Mouse (Mus musculus): ENCODE measurements around the gene Qars.

Qars gene

DNA sequence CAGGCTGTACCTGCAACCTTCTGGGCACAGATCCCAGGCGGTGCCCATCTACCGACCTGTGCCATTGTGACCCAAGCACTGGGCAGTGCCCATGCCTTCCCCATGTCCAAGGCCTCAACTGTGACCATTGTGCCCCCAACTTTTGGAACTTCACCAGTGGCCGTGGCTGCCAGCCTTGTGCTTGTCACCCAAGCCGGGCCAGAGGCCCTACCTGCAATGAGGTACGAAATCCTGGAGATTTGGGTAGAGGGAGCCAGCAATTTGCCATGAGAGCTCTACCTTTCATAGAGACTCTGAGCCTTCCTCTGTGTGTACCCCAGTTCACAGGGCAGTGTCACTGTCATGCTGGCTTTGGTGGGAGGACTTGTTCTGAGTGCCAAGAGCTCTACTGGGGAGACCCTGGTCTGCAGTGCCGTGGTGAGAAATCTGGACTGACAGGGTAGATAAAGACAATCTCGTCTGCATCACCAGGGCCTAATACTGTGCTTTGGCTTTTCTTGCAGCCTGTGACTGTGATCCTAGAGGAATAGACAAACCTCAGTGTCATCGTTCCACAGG lies 20.5 kb upstream of the Qars start:
- no peak for DNase-seq (ENCODE audit: low spot score in 2 of 2)

DNA sequence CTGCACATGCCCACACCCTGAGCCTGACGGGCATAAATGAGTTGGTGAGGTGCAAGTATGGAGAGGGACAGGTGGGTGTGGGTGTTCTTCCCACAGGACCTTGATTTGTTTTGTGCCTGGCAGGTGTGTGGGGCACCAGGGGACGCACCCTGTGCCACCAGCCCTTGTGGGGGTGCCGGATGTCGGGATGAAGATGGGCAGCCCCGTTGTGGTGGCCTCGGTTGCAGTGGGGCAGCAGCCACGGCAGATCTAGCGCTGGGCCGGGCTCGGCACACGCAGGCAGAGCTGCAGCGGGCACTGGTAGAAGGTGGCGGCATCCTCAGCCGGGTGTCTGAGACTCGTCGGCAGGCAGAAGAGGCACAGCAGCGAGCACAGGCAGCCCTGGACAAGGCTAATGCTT lies 19.1 kb upstream of the Qars start:
- no peak for DNase-seq (ENCODE audit: low spot score in 2 of 2)

DNA sequence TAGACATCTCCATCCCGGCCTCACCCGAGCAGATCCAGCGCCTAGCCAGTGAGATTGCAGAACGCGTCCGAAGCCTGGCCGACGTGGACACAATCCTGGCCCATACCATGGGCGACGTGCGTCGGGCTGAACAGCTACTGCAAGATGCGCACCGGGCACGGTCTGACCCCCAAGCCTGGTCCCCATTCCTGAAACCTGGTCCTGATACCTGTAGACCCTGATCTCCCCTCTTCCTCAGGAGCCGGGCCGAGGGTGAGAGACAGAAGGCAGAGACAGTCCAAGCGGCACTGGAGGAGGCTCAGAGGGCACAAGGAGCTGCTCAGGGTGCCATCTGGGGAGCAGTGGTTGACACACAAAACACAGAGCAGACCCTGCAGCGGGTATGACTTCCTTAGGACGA lies 18.3 kb upstream of the Qars start:
- no peak for DNase-seq (ENCODE audit: low spot score in 2 of 2)

DNA sequence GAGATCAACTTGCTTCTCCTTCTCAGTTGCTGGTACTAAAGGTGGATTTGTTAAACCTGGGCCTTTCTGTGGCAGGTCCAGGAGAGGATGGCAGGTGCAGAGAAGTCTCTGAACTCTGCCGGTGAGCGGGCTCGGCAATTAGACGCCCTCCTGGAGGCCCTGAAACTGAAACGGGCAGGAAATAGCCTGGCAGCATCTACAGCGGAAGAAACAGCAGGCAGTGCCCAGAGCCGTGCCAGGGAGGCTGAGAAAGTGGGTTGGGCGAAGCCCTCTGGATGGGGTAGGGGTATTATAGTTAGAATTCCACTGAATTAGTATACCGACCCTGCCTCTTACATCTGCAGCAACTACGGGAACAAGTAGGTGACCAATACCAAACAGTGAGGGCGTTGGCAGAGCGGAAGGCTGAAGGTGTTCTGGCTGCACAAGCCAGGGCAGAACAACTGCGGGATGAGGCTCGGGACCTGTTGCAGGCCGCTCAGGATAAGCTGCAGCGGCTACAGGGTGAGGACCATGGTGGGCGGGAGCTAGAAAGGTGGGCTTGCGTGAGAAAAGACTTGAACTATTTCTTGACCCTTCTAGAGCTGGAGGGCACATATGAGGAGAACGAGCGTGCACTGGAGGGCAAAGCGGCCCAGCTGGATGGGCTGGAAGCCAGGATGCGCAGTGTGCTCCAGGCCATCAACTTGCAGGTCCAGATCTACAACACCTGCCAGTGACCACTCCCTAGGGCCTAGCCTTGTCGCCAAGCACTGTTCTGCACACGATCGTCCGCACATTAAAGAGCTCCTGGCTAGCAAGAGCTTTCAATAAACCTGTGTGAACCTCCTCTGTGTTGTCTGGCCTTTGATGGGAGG lies 17.6 kb upstream of the Qars start:
- DNase-seq (ENCODE audit: low spot score in 2 of 2): no peak

DNA sequence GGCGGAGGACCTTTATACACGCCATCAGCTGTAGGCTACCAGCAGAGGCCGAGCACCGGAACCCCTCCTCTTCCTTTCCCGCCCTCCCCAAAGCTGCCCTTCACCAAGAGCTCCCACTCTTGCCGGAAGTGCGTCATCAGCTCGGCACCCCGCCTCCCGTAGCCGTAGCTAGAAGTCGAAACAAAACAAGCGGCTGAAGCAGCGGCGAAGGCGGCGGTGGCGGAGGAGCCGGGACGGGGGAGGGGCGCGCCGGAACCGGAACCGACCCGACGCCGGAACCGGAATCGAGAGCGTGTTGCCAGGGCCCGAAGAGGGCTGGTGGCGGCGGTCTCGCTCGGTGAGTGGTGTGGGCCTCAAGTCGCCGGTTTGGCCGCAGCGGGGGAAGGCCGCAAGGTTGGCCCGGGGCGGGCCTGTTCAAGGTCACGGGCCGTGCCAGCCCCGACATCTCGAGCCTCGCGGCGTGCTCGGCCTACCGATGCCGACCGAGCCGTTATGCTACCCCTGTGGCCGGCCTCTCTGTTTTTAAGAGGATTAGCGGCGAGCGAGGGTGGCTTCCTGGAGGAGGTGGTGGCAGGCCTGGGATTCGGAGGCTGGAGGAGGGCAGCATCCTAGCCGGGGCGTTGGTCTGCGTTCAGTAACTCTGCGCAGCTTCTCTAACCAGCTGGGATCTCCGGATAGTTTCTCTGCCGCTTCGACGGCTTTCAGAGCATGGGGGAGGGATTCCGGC lies 16.8 kb upstream of the Qars start, which contains the start of gene Usp19:
Gene Usp19 (plus strand): TSS at position 44 of the 727 bp plus-strand sequence.
- peak; percentile 73 to 90 for DNase-seq (ENCODE audit: low spot score in 2 of 2)

DNA sequence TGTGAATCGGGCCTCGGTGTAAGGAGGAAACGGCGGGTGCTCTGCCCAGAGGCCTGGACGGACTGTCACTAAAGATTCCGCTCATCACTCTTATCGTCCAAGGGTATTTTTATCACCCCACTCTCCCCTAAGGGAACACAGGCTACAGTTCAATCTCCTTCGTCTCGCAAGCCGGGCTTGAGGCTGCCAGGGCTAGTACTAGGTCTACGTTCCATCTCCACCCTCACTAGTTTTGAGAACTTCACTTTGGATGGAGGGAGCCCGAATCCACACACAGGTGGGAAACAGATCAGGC lies 16.3 kb upstream of the Qars start:
- no peak for DNase-seq (ENCODE audit: low spot score in 2 of 2)

DNA sequence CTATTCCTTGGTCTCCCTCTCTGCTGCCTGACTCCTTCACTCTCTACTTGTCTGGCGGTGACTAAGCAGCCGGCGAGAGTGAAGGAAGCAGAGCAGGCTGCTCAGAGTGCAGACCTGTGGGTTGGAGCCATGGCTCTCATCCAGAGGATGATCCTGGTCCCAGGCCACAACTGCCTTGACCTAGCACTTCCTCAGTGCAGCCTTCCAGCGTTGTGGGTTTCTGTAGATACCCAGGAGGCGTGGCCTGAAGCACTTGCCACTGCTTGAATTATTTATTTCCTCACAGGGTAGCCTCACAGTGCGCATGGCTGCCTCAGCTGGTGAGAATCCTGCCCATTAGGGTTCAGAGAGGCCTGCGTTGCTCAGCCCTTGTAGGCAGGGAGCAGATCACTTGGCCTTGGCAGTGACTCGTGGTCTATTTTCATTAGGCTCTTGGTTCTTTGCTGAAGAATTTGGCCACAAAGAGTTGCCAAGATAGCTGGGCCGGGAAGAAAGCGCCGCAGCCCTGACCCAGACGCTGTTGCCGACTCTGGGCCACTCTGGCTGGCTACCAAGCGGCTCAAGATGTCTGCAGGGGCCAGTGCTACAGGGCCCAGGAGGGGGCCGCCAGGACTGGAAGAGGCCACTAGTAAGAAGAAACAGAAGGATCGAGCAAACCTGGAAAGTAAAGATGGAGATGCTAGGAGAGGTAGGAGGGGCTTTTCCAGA lies 15.3 kb upstream of the Qars start:
- DNase-seq (ENCODE audit: low spot score in 2 of 2): no peak

DNA sequence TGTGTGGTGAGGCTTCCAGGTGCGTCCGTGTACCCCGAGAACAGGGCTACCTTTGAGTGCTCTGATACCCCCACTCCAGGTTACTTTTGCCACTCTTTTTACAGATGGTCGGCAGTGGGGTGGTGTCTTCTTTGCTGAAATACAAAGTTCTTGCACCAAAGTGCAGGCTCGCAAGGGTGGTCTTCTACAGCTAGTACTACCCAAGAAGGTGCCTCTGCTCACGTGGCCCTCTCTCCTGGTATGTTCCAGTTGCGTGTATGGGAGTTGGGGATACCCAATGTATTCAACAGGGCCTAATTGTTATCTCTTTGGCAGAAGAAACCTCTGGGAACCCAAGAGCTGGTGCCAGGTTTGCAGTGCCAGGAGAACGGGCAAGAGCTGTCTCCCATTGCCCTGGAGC lies 14.3 kb upstream of the Qars start:
- no peak for DNase-seq (ENCODE audit: low spot score in 2 of 2)

DNA sequence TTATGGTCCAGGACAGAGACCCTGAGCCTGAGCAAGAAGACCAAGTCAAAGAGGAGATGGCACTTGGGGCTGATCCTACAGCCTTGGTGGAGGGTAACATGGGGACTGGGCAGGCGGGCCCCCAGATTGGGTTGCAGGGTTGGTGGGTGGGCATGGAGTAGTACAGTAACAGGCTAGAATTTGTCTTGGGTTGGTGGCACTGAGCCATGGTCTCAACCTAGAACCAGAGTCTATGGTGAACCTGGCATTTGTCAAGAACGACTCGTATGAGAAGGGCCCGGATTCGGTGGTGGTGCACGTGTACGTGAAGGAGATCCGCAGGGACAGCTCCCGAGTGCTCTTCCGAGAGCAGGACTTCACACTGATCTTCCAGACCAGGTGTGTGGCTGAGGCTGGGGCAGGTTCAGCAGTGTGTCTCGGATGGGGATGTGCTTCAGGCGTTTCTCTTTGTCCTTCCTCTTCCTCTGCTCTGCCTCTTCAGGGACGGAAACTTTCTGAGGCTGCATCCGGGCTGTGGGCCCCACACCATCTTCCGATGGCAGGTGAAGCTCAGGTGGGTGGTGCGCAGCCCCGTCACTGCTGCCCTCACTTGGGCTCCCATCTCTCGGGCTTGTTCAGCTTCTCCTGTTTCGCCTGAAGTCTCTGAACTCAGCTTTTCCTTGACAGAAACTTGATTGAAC lies 13.2 kb upstream of the Qars start:
- no peak for DNase-seq (ENCODE audit: low spot score in 2 of 2)

DNA sequence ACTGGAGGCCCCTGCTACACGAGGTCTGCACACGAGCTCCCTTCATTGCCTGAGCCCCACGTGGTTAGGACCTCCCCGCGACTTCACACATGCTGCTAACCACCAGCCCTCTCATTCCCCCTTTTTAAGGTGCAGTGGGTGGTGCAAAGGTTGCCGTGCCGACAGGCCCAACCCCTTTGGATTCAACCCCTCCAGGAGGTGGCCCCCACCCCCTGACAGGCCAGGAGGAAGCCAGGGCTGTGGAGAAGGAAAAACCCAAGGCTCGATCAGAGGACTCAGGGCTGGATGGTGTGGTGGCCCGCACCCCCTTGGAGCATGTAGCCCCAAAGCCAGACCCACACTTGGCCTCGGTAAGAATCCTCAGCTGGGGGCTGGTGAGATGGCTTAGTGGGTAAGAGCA lies 12.6 kb upstream of the Qars start:
- DNase-seq (ENCODE audit: low spot score in 2 of 2): no peak

DNA sequence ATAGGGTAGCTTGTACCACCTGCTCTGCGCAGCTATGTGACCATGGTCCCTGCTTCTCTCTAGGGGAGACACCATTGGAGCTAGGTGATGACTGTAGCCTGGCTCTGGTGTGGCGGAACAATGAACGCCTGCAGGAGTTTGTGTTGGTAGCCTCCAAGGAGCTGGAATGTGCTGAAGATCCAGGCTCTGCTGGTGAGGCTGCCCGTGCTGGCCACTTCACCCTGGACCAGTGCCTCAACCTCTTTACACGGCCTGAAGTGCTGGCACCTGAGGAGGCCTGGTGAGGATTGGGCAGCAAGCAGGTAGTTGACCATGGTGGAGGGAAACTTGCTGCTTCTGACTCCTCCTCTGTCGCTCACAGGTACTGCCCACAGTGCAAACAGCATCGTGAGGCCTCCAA lies 8.3 kb upstream of the Qars start:
- DNase-seq (ENCODE audit: low spot score in 2 of 2): no peak

DNA sequence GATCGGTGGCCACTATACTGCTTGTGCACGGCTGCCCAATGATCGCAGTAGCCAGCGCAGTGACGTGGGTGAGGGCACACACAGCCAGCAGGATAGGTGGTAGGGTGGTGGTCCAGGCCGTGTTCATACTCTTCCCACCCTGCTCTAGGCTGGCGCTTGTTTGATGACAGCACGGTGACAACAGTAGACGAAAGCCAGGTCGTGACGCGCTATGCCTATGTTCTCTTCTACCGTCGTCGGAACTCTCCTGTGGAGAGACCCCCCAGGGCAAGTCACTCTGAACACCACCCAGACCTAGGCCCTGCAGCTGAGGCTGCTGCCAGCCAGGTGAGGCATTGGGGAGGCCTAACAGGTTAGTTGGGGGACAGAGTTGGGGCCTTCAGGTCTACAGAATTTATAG lies 7.6 kb upstream of the Qars start:
- DNase-seq (ENCODE audit: low spot score in 2 of 2): no peak

DNA sequence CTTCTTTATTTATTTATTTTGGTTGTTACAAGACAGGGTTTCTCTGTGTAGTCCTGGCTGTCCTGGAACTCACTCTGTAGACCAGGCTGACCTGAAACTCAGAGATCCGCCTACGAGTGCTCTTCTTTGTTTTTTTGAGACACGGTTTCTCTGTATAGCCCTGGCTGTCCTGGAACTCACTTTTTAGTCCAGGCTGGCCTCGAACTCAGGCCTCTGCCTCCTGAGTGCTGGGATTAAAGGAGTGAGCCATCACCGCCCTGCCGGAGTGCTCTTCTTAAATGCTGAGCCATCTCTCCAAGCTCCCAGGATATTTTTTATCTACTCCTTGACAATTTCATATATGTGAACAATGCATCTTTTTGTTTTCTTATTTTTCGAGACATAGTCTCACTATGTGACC lies 605 bp upstream of the Qars start:
- no peak for DNase-seq (ENCODE audit: low spot score in 2 of 2)

DNA sequence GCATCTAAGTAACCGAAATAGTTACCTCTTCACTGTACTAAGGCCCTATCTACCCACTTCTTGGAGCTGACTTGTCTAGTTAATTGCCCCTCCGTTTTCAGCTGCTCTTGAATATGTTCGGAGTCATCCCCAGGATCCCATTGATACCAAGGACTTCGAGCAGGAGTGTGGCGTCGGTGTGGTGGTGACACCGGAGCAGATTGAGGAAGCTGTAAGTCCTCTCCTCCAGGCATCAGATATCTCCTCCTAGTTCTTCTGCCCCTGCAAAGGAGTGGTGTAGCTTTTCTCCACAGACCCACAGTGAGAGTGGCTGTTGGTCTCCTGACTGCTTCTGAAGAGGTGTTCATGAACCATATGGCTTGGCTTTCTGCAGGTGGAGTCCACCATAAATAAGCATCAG lies 1.3 kb downstream of the Qars start:
- no peak for DNase-seq (ENCODE audit: low spot score in 2 of 2)

DNA sequence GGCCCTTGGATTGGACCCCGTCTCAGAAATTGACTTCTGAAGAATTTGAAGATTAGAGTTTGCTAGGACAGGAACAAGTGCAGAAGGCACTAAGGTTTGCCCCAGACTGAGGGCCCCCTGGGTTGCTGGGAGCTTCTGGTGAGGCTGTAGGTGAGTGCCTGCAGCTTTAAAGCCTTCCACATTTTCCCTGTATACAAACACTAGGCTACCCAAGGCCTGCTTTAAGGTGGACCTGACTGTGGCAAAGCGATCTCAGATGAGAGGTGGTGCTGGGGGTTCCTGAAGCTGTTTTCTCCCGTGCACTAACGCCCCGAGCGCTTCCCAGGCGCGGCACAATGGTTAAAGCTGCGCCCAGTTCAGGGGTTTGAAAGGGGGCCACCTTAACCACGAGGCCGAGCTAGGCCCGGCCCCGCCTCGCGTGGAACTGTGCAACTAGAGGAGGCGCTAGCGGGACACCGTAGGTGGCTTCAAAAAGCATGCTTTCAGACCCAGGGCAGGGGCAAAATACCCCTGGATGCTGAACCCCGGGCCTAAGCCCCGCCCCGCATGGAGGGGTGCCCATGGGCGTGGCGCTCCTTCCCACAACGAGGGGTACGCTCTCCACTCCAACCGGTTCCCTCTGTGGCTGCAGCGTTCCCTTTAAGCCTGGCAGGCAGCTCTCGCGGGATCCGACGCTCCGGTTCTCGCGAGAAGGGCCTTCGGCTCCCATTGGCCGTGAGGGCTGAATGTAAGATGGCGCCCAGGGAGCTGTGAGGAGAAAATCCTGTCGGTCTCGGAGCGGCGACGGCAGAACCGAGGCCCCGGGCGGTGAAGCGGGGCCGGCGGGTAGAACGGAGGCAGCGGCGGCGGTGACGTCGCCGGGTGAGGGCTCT lies 9.1 kb downstream of the Qars start, which contains the start of gene Qrich1:
Gene Qrich1 (plus strand): TSS at position 427 of the 872 bp plus-strand sequence.
- DNase-seq (ENCODE audit: low spot score in 2 of 2): peak; percentile 84 to 94

DNA sequence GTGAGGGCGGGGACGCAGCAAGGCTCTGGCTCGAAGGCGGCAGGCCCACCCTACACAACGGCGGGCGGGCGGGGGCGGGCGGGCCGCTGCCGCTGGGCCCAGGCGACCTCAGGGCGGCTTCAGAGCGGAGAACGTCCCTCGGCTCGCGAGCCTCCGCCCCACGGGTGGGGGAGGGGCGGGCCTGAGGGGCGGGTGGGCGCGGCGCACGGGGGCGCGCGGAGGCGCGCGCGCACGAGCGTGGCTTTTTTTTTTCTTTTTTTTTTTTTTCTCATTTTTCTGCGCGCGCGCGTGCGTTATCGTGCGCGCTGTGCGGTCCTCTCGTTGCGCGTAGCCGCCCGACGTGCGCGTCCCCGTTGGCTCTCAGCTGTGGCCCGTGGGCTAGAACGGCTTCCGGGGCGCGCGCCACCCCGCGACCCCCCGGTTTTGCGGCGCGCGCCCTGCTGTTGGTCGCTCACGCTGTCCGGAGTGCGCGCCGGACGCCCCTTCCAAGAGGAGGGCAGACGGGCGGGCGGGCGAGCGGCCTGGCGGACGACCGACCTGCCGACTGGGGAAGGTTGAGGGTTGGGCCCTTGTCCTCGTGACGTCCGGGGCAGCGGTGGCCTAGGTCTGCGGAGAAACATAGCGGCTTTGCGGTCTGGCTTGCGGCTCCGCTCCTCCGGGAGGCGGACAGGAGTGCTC lies 9.9 kb downstream of the Qars start:
- DNase-seq (ENCODE audit: low spot score in 2 of 2): peak; percentile 62 to 90

DNA sequence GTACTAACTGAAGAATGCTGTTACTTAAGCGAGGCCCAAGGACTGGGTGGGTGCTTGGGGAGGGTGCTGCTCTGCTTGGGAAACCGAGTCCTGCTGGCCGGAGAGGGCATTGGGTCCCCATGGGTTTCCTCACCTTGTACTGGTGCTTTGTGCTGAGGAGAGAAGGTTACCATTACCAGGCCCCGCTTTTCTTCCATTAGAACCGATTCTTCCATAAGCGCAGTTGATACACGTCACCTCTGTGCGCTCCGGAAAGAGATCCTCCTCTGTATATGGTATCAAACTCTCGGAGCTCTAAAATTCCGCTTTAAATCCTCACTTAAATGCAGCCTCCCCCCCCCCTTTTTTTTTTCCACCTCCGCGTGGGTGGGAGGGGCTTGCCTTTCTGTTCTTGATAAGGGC lies 10.4 kb downstream of the Qars start:
- DNase-seq (ENCODE audit: low spot score in 2 of 2): no peak

DNA sequence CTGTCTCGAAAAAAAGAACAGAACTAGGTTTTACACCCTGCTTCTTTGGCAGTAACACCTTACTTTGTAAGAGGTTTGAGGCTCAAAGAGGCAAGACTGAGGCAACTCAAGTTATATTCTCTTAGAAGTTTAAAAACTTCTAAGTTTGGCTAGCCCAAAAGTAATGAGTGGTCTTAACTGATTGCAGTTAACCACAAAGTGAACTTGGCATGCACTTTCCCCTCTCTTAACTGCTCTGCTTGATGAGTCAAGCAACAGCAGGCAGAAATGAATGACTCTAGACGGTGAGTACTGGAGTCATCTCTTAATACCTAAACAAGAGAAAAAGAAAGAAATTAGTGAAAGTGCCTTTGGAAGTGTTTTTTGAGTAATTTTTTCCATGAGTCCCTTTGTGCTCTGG lies 14.1 kb downstream of the Qars start:
- no peak for DNase-seq (ENCODE audit: low spot score in 2 of 2)

DNA sequence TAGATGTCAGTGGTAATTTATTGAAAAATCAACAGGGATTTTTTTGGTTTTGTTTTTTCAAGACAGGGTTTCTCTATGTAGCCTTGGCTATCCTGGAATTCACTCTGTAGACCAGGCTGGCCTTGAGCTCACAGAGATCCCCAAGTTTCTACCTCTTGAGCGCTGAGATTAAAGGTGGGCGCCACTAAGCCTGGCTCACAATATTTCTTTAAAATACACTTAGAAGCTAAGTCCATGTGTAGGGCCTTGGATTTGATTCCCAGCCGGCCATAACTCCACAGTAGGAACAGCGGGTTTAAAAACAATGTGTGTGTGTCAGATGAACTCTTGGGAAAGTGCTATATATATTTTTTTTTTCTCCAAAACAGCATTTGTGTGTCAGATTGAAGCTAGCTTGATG lies 15.8 kb downstream of the Qars start:
- DNase-seq (ENCODE audit: low spot score in 2 of 2): no peak

DNA sequence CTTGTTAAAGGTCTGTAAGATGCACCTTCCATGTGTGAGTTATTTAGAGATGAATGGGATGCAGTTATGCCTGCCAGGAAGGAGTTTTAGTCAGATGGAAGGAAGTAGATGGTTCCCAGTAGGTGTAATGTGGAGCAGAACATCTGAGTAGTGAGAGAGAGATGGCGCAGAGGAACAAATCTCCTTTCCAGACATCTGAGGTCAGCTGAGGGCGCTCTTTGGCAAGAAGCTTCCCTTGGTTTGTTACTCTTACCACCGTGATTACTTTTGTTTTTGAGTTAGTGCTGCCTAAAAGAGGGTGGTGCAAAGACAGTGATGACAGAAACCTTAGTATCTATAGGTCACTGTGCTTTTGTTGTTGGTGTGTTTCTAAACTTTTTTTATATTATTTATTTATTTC lies 17.9 kb downstream of the Qars start:
- DNase-seq (ENCODE audit: low spot score in 2 of 2): no peak
